Mouse (Mus musculus): Measurements from ENCODE around the gene 2610528J11Rik.

DNA sequence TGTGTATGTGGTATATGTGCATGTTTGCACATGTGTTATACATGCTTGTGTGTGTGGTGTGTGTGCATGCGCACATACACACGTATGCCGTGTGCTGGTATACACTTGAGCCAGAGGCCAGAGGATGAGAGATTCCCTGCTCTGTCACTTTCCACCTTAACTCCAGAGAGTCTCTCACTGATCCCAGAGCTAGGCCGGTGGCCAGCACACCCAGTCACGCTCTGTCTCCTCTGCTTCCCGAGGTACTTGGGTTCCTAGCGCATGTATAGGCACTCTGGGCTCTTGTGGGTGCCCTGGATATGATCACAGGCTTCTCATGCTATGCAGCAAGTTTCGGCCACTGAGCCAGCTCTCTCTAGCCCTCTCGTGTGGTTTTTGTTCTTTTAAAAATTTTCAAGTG lies 26.0 kb upstream of the 2610528J11Rik start:
- TF ChIP-seq CTCF (IDR thresholded peaks at IDR 0.05; ENCODE audit: low read depth) (no peak), EP300 (IDR thresholded peaks at IDR 0.05; ENCODE audit: low read depth) (no peak)
